Mouse (Mus musculus) spleen, adult 2 months (tissue): ENCODE measurements around the gene 4933427D14Rik.

Experiments used
- CTCF ChIP-seq: fragments of 200-500 bp; IDR thresholded peaks from 2 replicates; pipeline ENCODE4 v1.5.1; 2011; ENCODE audit warnings: mild to moderate bottlenecking, inconsistent platforms; ENCODE audit not compliant: insufficient read depth, insufficient read length, insufficient replicate concordance; ENCODE audit errors: extremely low read depth
- POLR2A ChIP-seq: fragments of 200-500 bp; IDR thresholded peaks from 2 replicates; pipeline ENCODE4 v1.6.1; 2011; ENCODE audit warnings: low read depth, low read length, inconsistent platforms

DNA sequence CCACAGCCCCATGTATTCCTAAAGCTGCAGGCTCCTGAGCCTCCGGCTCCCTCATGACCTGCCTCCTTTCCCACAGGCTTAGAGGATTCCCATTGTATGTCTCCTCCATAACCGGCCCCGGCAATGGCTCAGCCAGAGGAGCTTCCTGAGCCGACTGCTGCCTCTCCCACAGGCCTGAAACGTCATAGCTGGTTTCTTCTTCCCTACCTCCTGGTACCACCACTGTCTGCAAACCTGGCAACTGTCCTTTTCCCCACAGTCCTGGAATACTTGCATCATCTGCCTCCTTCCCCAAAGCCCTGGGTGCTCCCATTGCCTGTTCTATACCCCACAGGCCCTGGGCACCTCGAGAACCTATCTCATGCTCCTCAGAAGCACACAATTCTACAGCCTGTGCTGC, 2.0 kb downstream of the 4933427D14Rik start:
- TF ChIP-seq CTCF = no peak
- TF ChIP-seq POLR2A = no peak
